Mouse (Mus musculus): Measurements from ENCODE around the gene Eloa. TPM values are rescaled to one million over a fixed set of nuclear protein-coding genes. Genes with fewer than 3 reads are reported as not detected.

Gene Eloa
- polyA plus RNA-seq, 1 experiment from 2014 or later = 38.9 TPM

DNA sequence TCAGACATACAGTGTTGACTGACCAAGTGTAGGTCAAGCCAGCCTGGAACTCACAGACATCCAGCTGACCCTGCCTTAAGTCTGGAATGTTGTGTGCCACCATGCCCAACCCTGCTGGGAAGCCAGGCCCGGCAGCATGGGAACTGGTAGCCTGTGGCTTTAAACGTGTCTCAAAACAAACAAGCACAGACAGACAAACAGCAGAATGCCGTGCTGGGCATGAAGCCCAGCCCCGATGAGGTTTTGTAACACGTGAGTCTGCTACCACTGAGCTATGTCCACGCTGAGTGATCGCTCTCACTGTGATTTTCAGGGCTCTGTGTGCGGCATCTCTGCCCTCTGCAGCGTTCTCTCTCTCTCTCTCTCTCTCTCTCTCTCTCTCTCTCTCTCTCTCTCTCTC, 65.7 kb downstream of the Eloa start:
- peaks cover 78% of the 10 kb centered on the region for H3K36me3 ChIP-seq
- 87% methylated on average over 9 of the region's 9 CpGs for WGBS

DNA sequence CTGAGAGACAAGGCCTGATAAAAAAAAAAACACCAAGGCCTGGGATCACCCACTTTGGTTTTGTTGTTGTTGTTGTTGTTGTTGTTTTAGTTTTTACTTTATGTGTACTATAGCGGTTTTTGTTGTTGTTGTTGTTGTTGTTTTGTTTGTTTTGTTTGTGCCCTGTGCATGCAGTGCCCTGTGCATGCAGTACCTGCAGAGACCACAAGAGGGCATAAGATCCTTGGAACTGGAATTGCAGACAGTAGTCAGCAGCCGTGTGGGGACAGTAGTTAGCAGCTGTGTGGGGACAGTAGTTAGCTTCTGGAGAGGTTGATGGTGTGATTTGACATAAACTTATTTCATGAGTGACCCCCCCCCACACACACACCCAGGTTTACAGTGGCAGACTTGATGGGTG, 67.3 kb downstream of the Eloa start:
- no peak overlapping the region for H3K27ac ChIP-seq
- WGBS = 21% methylated on average over 2 of the region's 2 CpGs
- peaks cover 8% of the 10 kb centered on the region; the same call in 1 of the 2 replicates for H3K4me1 ChIP-seq
- H3K27me3 ChIP-seq (ENCODE audit: low read depth, poor library complexity, severe bottlenecking) = no peaks in the 10 kb centered on the region
- H3K36me3 ChIP-seq = peaks cover 63% of the 10 kb centered on the region
- H3K9me3 ChIP-seq (replicated peaks) = 0 out of 2 replicates have a peak, but pooled peaks cover 2% of the 10 kb centered on the region
- peak; percentile 84 for DNase-seq (ENCODE audit: low spot score)
- H3K4me3 ChIP-seq = no peak overlapping the region

More for the DNA sequence above, 65.7 kb downstream of the Eloa start:
- no peak for DNase-seq (ENCODE audit: low spot score)
- H3K4me1 ChIP-seq = 0 out of 2 replicates have a peak, but pooled peaks cover 4% of the 10 kb centered on the region
- no peak overlapping the region for H3K4me3 ChIP-seq
- H3K27ac ChIP-seq = no peak overlapping the region
- H3K27me3 ChIP-seq (ENCODE audit: low read depth, poor library complexity, severe bottlenecking) = no peaks in the 10 kb centered on the region
- H3K9me3 ChIP-seq (replicated peaks) = 0 out of 2 replicates have a peak, but pooled peaks cover 2% of the 10 kb centered on the region

Other genes with a start within 250 kb of the Eloa start
- gene Srsf10, start 166.0 kb downstream of the Eloa start, polyA plus RNA-seq (2016; fragmentation: Nextera tagmentation; extraction: Ambion mirVana) = 328 and 383 TPM in 2 replicates
- gene Pnrc2, start 147.9 kb downstream of the Eloa start, polyA plus RNA-seq (2016; fragmentation: Nextera tagmentation; extraction: Ambion mirVana) = 177 and 208 TPM in 2 replicates
- 0.38 and 0.53 TPM in 2 replicates for gene Cnr2, start 126.4 kb downstream of the Eloa start, polyA plus RNA-seq (2016; fragmentation: Nextera tagmentation; extraction: Ambion mirVana)
- gene Fuca1, start 101.0 kb downstream of the Eloa start, polyA plus RNA-seq (2016; fragmentation: Nextera tagmentation; extraction: Ambion mirVana) = 42.5 and 52.3 TPM in 2 replicates
- 68.4 and 78.9 TPM in 2 replicates for gene Hmgcl, start 75.3 kb downstream of the Eloa start, polyA plus RNA-seq (2016; fragmentation: Nextera tagmentation; extraction: Ambion mirVana)
- gene Gale, start 58.0 kb downstream of the Eloa start, polyA plus RNA-seq (2016; fragmentation: Nextera tagmentation; extraction: Ambion mirVana) = 38.7 and 39.2 TPM in 2 replicates
- gene Lypla2, start 49.1 kb downstream of the Eloa start, polyA plus RNA-seq (2016; fragmentation: Nextera tagmentation; extraction: Ambion mirVana) = 199 and 214 TPM in 2 replicates
- 73.2 and 73.6 TPM in 2 replicates for gene Pithd1, start 34.5 kb downstream of the Eloa start, polyA plus RNA-seq (2016; fragmentation: Nextera tagmentation; extraction: Ambion mirVana)
- gene Rpl11, start 31.7 kb upstream of the Eloa start, polyA plus RNA-seq (2016; fragmentation: Nextera tagmentation; extraction: Ambion mirVana) = 510 and 589 TPM in 2 replicates
- gene Id3, start 121.7 kb upstream of the Eloa start, polyA plus RNA-seq (2016; fragmentation: Nextera tagmentation; extraction: Ambion mirVana) = 375 and 475 TPM in 2 replicates
- gene E2f2, start 150.6 kb upstream of the Eloa start, polyA plus RNA-seq (2016; fragmentation: Nextera tagmentation; extraction: Ambion mirVana) = 6.4 and 7.3 TPM in 2 replicates
- 2.3 and 3.7 TPM in 2 replicates for gene Asap3, start 184.6 kb upstream of the Eloa start, polyA plus RNA-seq (2016; fragmentation: Nextera tagmentation; extraction: Ambion mirVana)
- gene Tcea3, start 226.0 kb upstream of the Eloa start, polyA plus RNA-seq (2016; fragmentation: Nextera tagmentation; extraction: Ambion mirVana) = 1.5 and 1.8 TPM in 2 replicates

Measured in limb, embryonic 10.5 days (tissue).